Mouse (Mus musculus): ENCODE measurements around the gene Slc39a11. TPM values are rescaled to one million over a fixed set of nuclear protein-coding genes. Genes with fewer than 3 reads are reported as not detected.

Slc39a11 gene
- polyA plus RNA-seq, 1 experiment, result 13.2 TPM

DNA sequence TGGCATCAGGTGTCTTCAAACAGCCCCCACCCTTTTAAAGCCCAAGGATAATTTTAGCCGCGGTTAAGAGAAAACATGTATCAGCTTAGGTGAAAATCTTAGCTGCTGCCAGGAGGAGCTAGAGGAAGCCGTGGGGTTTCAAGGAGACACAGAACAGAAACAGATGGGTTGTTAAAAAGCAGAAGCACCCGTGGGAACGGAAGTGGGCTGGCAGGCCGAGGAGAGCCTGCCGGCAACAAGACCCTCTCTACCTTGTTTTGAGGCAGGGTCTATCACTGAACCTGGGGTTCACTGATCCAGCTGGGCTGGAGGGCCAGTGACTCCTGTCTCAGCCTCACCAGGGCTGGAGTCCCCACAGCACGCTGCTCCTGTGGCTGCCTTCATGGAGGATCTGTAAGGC lies 310.1 kb downstream of the Slc39a11 start:
- DNase-seq (ENCODE audit: low spot score), result no peak

- no peak for DNase-seq (ENCODE audit: low spot score)
These were observed 311.3 kb downstream of the Slc39a11 start for GRCm38 (mm10) chr11:113338581-113338980.

- no peak for DNase-seq (ENCODE audit: low spot score)
These were observed 314.2 kb downstream of the Slc39a11 start for GRCm38 (mm10) chr11:113335706-113336105.

DNA sequence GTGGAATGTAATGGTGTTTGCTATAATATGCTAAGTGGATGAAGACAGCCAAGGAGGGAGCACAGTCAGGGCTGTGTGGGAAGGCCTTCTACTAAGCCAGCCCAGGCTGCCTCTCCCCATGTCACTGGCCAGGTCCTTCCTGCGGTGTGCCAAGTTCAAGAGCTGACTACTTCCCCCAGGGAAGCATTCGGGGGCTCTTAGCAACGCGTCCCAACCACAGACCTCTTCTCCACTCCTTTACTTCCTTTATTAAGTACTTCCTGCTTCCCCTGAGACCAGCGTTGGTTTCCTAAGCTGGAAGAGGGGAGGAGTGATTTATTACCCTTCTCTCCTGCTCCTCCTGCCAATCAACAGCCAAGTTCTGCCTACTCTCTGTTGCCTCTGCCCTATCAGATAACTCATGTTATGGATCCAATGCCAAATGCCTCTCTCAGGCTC lies 315.4 kb downstream of the Slc39a11 start:
- no peak for DNase-seq (ENCODE audit: low spot score)

DNA sequence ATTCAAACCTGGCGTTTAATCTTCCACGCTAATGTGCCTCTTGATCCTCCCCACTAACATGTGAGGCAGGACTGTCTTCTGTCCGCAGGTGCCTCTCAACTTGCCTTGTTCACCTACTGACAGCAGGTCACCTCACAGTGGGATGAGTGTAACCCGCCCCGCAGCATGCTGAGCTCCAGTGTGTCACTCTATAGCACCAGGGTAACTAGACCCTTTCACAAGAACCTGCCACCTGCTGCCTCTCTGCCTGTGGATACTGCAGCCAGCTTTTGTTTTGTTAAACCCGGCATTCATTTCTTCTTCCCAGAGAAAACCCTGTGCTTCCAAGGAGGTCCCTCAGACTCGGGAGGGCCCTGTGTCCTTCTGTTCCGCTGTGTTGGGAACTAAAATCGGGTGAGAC lies 316.3 kb downstream of the Slc39a11 start:
- no peak for DNase-seq (ENCODE audit: low spot score)

- no peak for DNase-seq (ENCODE audit: low spot score)
These were observed 319.8 kb downstream of the Slc39a11 start for GRCm38 (mm10) chr11:113330061-113330591.

DNA sequence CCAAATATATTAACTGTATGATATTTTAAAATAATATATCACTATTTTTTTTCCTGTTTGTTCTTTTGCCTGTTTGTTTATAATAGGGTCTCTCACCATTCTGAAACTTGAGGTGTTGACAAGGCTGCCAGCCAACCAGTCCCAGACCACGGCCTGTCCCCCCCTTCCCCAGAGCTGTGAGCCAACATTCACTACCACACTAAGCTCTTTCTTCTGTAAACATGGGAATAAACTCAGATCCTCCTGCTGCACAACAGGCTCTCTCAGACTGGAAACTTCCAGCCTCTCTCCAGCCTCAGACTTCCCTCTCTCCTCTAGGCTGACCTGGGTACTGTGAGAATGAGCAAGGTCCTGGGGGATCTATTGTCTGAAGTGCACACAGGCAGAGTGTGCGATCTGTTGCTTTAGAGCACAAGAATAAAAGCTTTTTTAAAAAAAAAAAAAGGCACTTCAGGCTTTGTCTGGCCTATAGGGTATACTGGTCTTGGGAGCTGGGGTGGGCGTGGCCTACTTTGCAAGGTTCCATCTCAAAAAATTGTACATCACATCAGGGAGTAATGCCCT lies 322.3 kb downstream of the Slc39a11 start:
- DNase-seq (ENCODE audit: low spot score), result no peak

DNA sequence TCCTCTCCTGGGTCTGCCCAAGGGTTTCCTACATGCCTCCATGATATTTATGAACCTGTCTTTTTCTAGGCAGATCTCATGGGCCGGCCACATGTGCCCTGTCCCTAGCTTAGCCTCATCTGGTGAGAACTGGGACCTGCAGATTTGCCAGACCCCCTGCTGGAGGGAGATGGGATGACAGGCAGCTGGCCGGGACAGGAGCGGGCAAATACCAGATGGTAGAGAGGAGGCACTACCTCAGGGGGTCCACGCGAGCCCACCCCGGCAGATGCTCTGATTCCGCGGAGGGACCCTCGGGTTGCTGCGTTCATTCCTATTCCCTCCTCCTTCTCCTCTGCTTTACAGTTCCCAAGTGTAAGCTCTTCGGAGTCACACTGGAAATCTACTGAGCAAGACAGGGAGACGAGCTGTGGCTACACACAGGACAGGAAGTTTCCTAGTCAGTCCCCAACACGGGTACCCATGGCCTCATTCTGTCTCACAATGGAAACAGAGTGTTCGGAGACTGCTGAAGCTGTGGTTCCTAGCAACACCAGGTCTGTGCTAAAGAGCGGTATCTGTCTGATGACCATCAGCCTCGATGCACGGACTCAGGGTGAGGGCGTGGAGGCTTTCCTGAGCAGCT lies 323.4 kb downstream of the Slc39a11 start:
- DNase-seq (ENCODE audit: low spot score), result peak; percentile 58

DNA sequence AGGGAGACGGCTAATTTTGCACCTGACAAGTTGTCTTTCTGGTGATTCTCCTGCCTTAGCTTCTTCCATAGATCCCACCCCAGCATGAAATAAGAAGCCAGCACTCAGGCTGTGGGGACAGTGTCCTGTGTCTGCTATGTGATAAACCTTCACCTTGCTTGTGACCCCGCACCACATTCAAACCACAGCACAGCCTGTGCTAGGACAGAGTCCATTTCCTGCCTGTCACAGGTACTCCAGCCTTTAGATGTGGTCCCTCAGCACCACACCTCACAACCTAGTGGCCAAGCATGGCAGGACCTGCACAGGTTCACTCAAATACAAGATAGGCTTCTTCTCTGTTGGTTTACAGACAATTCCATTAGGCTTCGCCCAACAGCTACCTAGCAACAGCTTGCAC lies 328.3 kb downstream of the Slc39a11 start:
- DNase-seq (ENCODE audit: low spot score), result no peak

DNA sequence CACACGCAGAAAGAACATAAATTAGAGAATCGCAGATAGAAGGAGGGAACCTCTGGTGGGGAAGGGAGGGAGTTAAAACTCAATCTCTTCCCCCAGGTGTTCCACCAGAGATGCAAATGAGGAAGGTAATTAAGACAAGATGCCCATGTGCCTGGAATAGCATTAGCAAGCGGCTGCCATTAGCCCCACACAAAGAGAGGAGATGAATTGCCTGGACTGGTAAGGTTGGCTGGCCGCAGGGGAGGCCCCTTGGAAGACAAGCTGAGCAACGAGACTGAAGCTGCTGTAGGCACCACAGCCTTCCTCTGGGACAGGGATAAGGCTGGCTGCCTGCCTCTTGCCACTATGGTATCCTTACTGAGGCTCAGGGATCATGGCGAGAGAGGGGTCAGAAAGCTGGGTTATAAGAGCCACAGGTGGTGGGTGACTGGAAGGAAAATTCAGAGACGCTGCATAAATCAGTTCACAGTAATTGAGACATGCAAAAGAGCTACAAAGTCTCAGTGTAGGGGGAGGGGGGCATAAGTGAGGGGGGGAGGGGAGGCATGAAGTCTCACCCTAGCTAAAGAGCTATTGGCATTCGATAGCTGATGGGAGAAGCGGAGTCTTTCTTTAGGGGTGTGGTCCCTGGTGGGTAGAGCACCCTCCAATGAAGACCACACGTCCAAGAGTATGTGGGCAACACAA lies 340.5 kb downstream of the Slc39a11 start:
- DNase-seq (ENCODE audit: low spot score), result no peak

DNA sequence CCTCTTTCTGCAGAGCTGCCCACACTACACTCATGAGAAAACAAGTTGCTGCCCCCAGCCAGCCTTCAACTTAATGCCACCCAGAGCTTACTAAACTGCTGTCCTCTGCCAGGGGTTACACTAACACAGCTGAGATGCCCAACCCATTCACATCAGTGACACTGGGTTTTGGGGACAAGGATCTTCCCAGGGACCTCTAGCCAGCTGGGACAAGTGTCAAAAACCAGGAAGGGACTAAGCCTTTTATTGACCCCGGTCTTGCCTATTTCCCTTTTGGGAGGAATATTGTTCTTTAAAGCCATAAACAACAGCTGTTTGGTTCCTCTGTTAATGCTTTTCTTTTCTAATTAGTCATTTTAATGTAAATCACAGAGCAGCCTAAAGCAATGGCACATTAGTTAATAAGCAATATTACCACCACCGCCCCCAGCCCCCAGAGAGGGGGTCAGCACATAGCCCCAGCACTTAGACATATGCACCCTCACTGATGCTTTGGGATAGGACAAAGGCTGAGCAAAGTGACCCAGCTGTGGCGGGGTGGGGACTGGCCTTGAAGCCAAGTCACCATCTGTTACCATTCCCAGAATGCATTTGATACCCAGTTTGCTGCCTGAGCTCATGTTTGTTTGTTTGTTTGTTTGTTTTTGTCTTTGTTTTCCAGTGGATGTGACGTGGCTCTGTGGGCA lies 341.5 kb downstream of the Slc39a11 start:
- DNase-seq (ENCODE audit: low spot score), result no peak

GRCm38 (mm10) chr11:113303204-113303603 lies 346.7 kb downstream of the Slc39a11 start:
- DNase-seq (ENCODE audit: low spot score), result no peak

GRCm38 (mm10) chr11:113299492-113299891 lies 350.4 kb downstream of the Slc39a11 start:
- no peak for DNase-seq (ENCODE audit: low spot score)

DNA sequence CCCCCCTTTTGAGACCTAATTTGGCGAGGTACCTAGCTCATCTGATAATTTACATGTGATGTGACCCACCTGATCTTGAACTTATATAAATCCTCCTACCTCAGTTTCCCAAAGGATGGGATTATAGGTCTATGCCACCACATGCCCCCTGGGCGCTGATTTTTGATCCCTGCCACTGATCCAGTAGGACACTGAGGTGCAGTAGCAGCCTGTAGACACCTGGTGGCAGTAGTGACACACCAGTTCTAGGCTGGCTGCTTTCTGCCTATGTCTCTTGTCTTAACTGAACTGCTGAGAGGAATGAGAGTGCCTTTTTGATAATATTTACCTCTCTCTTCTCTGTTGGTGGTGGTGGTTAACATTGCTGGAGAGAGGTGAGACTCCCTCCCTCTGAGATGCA lies 352.1 kb downstream of the Slc39a11 start:
- DNase-seq (ENCODE audit: low spot score), result peak; percentile 47

GRCm38 (mm10) chr11:113296912-113297625 lies 352.8 kb downstream of the Slc39a11 start:
- DNase-seq (ENCODE audit: low spot score), result peak; percentile 31

- DNase-seq (ENCODE audit: low spot score), result peak; percentile 56
These were observed 353.7 kb downstream of the Slc39a11 start for GRCm38 (mm10) chr11:113296162-113296561.

DNA sequence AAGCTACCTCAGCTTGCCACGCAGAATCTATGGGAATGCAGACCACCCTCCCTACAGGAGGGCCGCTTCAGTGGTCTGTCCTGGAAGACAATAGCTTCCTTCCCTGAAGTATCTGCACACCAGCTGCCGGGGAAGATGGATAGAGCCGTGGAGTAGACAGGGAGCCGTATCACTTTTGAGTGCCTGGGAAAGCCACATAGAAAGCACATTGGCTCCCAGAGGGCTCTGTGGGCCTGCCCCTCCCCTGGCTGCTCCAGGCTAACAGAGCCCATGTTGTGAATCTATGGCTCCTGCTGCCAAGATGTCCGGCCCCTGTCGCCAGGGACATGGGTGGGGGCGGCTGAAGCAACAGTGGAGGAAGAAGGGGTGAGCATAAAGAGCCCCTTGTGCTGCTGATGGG lies 355.4 kb downstream of the Slc39a11 start:
- no peak for DNase-seq (ENCODE audit: low spot score)

GRCm38 (mm10) chr11:113292906-113293614 lies 356.8 kb downstream of the Slc39a11 start:
- DNase-seq (ENCODE audit: low spot score), result no peak

DNA sequence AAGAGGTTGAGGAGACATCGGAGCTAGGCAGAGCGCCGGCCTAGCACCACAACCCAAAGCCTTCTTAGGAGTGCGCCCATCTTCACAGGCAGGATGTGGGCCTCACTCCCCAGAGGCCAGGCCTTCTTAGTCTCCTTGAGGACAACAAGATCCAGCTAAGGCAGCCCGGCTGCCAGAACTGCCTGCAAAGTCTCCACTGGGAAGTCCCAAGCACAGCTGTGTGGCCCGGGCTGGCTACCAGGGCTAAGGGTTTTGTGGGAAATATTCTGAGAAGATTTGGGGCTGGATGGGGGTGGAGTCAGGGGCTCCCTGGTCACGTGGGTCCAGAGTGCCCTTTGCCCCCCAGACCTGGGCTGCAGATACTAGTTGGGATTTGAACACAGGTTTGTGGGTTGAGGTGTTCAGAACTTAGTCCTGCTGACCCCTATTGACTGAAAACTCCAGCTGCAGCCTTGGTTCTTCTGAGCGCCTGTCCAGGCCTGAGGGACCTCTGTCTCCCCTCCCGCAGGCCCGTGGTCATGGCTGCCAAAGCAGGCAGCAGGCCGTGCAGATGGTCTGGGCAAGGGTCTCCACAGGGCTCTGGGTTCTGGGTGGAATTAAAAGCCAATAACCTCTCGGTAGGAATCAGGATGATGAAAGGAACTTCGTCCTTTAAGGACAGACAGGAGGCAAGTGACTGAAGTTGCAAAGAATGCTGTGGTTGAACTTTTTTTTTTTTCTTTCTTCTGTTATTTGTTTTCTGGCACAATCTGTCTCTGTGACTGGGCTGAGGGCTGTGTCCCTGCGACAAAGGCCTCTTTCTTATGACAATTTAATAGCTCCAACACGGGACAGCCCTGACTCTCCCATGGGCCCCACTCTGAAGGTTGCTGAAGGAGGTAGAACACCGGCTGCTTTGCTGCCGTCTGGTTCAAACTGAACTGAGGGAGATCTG lies 357.8 kb downstream of the Slc39a11 start:
- no peak for DNase-seq (ENCODE audit: low spot score)

DNA sequence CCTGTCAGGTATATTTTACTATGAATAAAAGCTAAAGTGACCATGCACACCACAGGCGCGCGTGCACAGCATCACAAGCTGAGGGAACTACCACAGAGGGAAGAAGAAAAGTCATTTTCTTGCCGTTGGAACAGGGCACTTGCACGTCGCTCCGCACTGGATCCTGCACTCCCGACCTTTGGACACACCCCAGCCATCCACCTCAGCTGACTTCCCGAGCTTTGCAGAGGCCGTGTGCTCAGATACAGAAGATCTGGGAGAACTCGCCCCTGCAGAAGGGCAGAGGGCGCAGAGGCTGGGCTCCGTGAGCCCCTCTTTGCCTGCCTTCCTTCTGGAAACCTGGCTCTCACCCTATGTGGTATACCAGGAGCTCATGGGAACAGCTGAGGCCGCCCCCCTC lies 359.0 kb downstream of the Slc39a11 start:
- no peak for DNase-seq (ENCODE audit: low spot score)

Measured in urinary bladder, adult 2 months (tissue).